Mouse (Mus musculus) ovary, adult 10 weeks (tissue): ENCODE measurements around the gene Pde4dip. TPM values are rescaled to one million over a fixed set of nuclear protein-coding genes. Genes with fewer than 3 reads are reported as not detected.

Experiments used
- polyA plus RNA-seq: library from polyadenylated mRNA; stranded (reverse); fragments of 350-450 nt; fragmentation: Illumina TruSeq; extraction: RNeasy Lipid Tissue Mini Kit (QIAGEN cat#74804); gene quantifications from one replicate; pipeline ENCODE4 v1.2.3, GENCODE M21; 2014

Gene Pde4dip
- 27.4 TPM for polyA plus RNA-seq

DNA sequence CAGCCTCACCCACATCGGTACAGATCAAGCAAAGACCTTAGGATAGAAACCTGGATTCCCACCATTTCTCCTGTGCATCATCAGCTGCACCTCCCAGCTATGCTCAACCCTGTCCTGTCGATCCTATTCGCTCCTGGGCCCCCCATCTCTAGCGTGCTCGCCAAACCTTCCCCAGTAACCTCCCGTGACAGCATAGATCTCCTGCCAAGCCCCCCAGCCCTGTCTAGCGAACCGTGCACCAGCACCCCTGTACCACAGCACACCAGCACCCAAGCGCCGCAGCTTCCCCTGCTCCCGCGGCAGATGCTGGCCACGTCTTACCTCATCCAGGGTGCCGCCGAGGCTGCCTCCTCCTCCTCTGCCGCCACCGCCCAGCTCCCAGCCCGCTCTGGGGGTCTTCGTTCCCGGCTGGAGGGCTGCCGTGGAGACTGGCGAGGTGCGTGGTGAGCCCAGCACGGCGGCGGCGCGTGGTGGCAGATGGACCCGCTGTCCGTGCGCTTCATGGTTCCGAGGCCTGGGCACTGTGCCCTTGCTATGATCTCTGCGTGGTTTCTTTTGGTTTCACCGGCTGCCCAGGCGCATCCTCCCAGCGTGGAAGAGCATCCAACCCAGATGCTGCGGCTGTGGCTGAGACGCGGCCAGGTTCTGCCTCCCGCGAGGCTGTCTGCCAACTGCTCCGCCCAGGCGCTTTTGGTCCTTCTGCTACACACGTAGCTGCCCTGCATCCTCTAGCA lies at the start of gene Pde4dip:
Gene Pde4dip (minus strand): TSS at position 540 of the 734 bp plus-strand sequence.

DNA sequence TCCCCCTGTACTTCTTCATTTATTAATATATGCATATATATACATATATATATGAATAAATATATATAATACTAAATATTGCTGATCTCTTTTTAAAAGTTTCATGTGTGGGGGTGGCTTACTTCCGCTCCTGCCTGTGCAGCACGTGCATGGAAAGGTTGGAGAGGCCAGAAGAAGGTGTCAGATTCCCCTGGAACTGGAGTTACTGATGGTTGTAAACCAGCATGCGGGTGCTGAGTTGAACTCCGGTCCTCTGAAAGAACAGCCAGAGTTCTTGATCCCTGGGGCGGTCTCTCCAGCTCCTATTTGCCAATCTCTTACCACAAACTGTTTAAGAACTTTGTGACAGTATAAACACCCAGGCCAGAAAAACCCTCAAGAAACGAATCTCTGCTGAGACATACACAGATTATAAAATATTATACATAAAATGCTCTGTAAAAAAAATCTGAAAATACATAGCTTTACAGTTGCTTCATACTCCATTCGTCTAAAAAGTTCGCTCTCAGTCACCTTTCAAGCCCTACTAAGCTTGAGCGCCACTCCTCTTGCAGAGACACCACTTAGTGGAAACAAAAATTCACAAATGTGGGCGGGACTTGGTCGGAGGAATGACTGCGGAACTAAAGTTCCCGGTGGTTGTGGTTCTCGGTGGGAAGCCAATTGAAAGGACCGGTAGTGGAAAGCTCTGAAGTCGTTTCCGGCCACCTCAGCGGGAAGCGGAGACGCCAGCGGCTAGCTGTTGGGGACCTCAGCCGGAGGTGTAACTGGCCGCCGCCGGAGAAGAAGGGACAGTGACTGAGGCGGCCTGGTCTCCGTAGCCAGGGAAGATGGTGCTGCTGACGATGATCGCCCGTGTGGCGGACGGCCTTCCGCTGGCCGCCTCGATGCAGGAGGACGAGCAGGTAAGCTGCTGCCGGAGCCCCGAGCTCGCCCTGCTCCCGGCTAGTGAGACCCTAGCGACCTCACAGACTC lies 12.3 kb upstream of the Pde4dip start, which contains the start of gene Sec22b:
Gene Sec22b (plus strand): TSS at position 675 of the 975 bp plus-strand sequence.

GRCm38 (mm10) chr3:97674644-97675110 lies 213.8 kb downstream of the Pde4dip start, which contains the start of gene Gm17651:
Gm17651 (minus strand) TSS chr3:97674694.

DNA sequence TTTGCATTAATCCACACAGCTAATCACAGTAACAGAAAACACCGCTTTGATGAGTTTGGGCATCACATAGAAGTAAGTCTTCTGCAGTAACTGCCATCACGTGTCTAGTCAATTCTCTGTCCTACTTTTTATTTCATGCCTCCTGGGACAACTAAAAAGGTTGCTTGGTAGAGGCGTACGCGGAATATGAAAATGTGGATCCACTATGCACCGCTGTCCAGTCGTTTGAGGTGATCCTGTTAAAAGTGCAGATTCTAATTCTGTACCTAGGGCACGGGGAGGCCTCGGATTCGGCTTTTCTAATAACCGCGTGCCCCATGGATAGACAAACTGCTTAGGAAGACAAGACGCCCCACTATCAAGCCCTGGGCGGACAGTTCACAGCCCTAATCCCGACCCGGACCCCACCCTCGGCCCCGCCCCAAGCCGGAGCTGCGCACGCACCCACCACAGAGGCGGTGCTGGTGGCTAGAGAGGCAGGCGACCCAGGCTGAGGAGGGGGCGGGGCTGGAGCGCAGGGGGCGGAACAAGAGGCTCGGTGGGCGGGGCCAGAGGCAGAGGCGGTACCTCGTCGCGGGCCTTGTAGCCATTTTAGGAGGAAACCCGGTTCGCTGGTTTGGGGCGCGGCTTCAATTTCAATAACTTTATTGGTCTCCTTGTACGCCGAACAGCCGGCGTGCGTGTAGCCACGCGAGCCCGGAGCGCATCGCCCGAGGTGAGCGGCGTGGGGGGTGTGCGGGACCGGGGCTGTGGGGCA lies 230.7 kb downstream of the Pde4dip start, which contains the start of gene Prkab2:
Gene Prkab2 (plus strand): TSS at position 539 of the 757 bp plus-strand sequence.

Other genes starting within 250 kb of the Pde4dip start
- gene Prkab2, start 230.5 kb downstream of the Pde4dip start, polyA plus RNA-seq: 52.0 TPM
- not detected for gene Gm17651, start 214.0 kb downstream of the Pde4dip start, polyA plus RNA-seq
- gene Sec22b, start 12.5 kb upstream of the Pde4dip start, polyA plus RNA-seq: 96.2 TPM
- gene Notch2, start 124.8 kb upstream of the Pde4dip start, polyA plus RNA-seq: 14.9 TPM